Mouse (Mus musculus): ENCODE data around the gene Focad. TPM values are rescaled to one million over a fixed set of nuclear protein-coding genes. Genes with fewer than 3 reads are reported as not detected.
A peak's percentile ranks its signal among the peaks of the same experiment; 100 is the strongest.

Gene Focad
- polyA plus RNA-seq (2015; fragmentation: Nextera tagmentation; extraction: Ambion mirVana): 14.9 and 15.3 TPM in 2 replicates

- WGBS: under 1% methylated on average over 34 of the region's 34 CpGs
- no peaks in the 10 kb centered on the region for H3K36me3 ChIP-seq
- no peaks in the 10 kb centered on the region for H3K9me3 ChIP-seq
- H3K9ac ChIP-seq: peak within 1 kb of the TSS; percentile 64
- H3K4me3 ChIP-seq: peak within 1 kb of the TSS; percentile 69
- H3K4me1 ChIP-seq: peaks cover 5% of the 10 kb centered on the region
- H3K4me2 ChIP-seq: peak within 1 kb of the TSS; percentile 97
- no peaks in the 10 kb centered on the region for H3K27me3 ChIP-seq
- ATAC-seq (ENCODE audit: borderline replicate concordance, extremely low read depth, low FRiP score, low TSS enrichment): peak; percentile 100
- H3K27ac ChIP-seq: peak within 1 kb of the TSS; percentile 82
Observed at GRCm38 (mm10) chr4:88094062-88094767, at the start of gene Focad. Focad (plus strand) TSS chr4:88094629.

DNA sequence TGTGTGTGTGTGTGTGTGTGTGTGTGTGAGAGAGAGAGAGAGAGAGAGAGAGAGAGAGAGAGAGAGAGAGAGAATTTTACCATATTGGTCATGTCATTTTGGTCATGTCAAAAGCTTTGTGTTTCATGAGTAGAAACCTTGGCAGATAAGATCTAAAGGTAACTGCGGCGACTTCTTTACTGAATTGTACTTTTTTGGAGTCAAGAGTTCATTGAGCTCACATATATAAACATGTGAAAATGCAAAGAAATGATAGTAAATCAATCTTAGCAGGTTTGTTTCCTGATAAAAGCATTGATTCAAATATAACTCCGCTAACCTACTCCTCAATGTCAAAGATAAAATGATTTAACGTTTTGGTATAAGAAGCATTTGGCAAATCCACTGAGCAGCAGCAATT, 49.3 kb upstream of the Focad start:
- no peak for ATAC-seq (ENCODE audit: borderline replicate concordance, extremely low read depth, low FRiP score, low TSS enrichment)
- H3K27ac ChIP-seq: no peak overlapping the region
- H3K4me3 ChIP-seq: no peak overlapping the region
- H3K4me1 ChIP-seq: no peaks in the 10 kb centered on the region
- WGBS: 58% methylated on average over 4 of the region's 4 CpGs
- H3K36me3 ChIP-seq: no peaks in the 10 kb centered on the region
- H3K9me3 ChIP-seq: no peaks in the 10 kb centered on the region
- no peaks in the 10 kb centered on the region for H3K27me3 ChIP-seq
- no peak overlapping the region for H3K9ac ChIP-seq
- no peak overlapping the region for H3K4me2 ChIP-seq

DNA sequence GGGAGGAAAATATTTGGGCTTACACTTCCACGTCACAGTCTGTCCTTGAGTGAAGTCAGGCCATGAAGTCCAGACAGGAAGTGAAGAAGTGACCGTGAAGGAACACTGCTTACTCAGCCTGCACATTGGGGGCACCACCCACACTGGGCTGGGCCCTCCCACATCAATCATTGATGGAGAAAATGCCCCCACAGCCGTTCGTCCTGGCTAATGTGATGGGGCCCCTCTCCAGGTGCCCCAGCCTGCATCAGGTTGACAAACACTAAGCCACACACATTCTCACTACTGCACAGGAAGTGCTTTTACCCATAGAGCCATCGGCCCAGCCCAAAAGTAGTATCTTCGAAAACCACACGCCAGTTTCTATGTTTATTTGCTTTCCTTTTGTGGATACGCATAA, 48.1 kb upstream of the Focad start:
- Histone ChIP-seq H3K27me3 (no peaks in the 10 kb centered on the region), H3K9ac (no peak overlapping the region), H3K27ac (no peak overlapping the region), H3K4me1 (no peaks in the 10 kb centered on the region), H3K36me3 (no peaks in the 10 kb centered on the region), H3K4me2 (no peak overlapping the region), H3K4me3 (no peak overlapping the region), H3K9me3 (no peaks in the 10 kb centered on the region)
- no peak for ATAC-seq (ENCODE audit: borderline replicate concordance, extremely low read depth, low FRiP score, low TSS enrichment)
- WGBS: 50% methylated on average over 8 of the region's 8 CpGs

- ATAC-seq (ENCODE audit: borderline replicate concordance, extremely low read depth, low FRiP score, low TSS enrichment): no peak
- Histone ChIP-seq H3K27me3 (no peaks in the 10 kb centered on the region), H3K4me3 (no peak overlapping the region), H3K9ac (no peak overlapping the region), H3K4me2 (no peak overlapping the region), H3K9me3 (no peaks in the 10 kb centered on the region), H3K27ac (no peak overlapping the region), H3K4me1 (no peaks in the 10 kb centered on the region), H3K36me3 (no peaks in the 10 kb centered on the region)
- 57% methylated on average over 2 of the region's 2 CpGs for WGBS
Observed at GRCm38 (mm10) chr4:88075388-88075787, 19.0 kb upstream of the Focad start.

DNA sequence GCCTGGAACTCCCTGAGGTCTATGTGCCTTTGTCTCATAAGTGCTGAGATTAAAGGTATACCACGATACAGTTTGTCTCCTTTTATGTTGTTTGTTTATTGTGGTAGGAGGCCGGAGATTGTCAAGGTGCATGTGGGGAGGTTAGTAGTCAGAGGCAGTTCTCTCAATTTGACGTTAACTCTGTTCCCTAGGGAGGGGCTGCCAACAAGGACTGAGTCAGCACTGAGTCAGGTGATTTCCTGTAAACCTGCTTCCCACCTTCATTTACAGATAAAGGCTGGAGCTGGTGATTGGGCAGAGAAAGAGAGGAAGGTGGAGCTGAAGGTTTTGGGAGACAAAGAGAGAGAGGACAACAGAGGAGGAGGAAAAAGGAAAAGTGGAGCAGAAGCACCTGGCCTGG, 15.4 kb upstream of the Focad start:
- H3K4me2 ChIP-seq: no peak overlapping the region
- WGBS: 57% methylated on average over 3 of the region's 3 CpGs
- no peak overlapping the region for H3K4me3 ChIP-seq
- 0 out of 2 replicates have a peak, but pooled peaks cover 2% of the 10 kb centered on the region for H3K4me1 ChIP-seq
- no peak overlapping the region for H3K27ac ChIP-seq
- H3K9ac ChIP-seq: no peak overlapping the region
- no peaks in the 10 kb centered on the region for H3K27me3 ChIP-seq
- H3K36me3 ChIP-seq: no peaks in the 10 kb centered on the region
- no peaks in the 10 kb centered on the region for H3K9me3 ChIP-seq
- no peak for ATAC-seq (ENCODE audit: borderline replicate concordance, extremely low read depth, low FRiP score, low TSS enrichment)

GRCm38 (mm10) chr4:88081417-88081816, 13.0 kb upstream of the Focad start:
- H3K36me3 ChIP-seq: no peaks in the 10 kb centered on the region
- ATAC-seq (ENCODE audit: borderline replicate concordance, extremely low read depth, low FRiP score, low TSS enrichment): no peak
- 0 out of 2 replicates have a peak overlapping the region, but pooled peaks have one; percentile 3 for H3K4me2 ChIP-seq
- H3K9me3 ChIP-seq: no peaks in the 10 kb centered on the region
- H3K4me1 ChIP-seq: 0 out of 2 replicates have a peak, but pooled peaks cover 2% of the 10 kb centered on the region
- WGBS: 38% methylated on average over 5 of the region's 5 CpGs
- H3K4me3 ChIP-seq: no peak overlapping the region
- H3K27ac ChIP-seq: no peak overlapping the region
- H3K27me3 ChIP-seq: no peaks in the 10 kb centered on the region
- no peak overlapping the region for H3K9ac ChIP-seq

- no peaks in the 10 kb centered on the region for H3K9me3 ChIP-seq
- H3K4me2 ChIP-seq: no peak overlapping the region
- 92% methylated on average over 3 of the region's 3 CpGs for WGBS
- no peak overlapping the region for H3K9ac ChIP-seq
- H3K4me3 ChIP-seq: no peak overlapping the region
- no peaks in the 10 kb centered on the region for H3K27me3 ChIP-seq
- no peak for ATAC-seq (ENCODE audit: borderline replicate concordance, extremely low read depth, low FRiP score, low TSS enrichment)
- H3K27ac ChIP-seq: no peak overlapping the region
- H3K36me3 ChIP-seq: no peaks in the 10 kb centered on the region
- H3K4me1 ChIP-seq: 0 out of 2 replicates have a peak, but pooled peaks cover 2% of the 10 kb centered on the region
Observed at GRCm38 (mm10) chr4:88081885-88082284, 12.5 kb upstream of the Focad start.

- Histone ChIP-seq H3K4me2 (no peak overlapping the region), H3K9me3 (no peaks in the 10 kb centered on the region), H3K27me3 (no peaks in the 10 kb centered on the region), H3K9ac (no peak overlapping the region), H3K4me1 (0 out of 2 replicates have a peak, but pooled peaks cover 2% of the 10 kb centered on the region), H3K4me3 (no peak overlapping the region), H3K27ac (no peak overlapping the region), H3K36me3 (no peaks in the 10 kb centered on the region)
- no peak for ATAC-seq (ENCODE audit: borderline replicate concordance, extremely low read depth, low FRiP score, low TSS enrichment)
- 60% methylated on average over 4 of the region's 4 CpGs for WGBS
Observed at GRCm38 (mm10) chr4:88082381-88082780, 12.0 kb upstream of the Focad start.

- H3K4me2 ChIP-seq: no peak overlapping the region
- no peak overlapping the region for H3K4me3 ChIP-seq
- H3K4me1 ChIP-seq: 0 out of 2 replicates have a peak, but pooled peaks cover 2% of the 10 kb centered on the region
- H3K36me3 ChIP-seq: no peaks in the 10 kb centered on the region
- no peak overlapping the region for H3K9ac ChIP-seq
- H3K9me3 ChIP-seq: no peaks in the 10 kb centered on the region
- H3K27me3 ChIP-seq: no peaks in the 10 kb centered on the region
- no peak for ATAC-seq (ENCODE audit: borderline replicate concordance, extremely low read depth, low FRiP score, low TSS enrichment)
- WGBS: 50% methylated on average over 3 of the region's 3 CpGs
- H3K27ac ChIP-seq: no peak overlapping the region
Observed at GRCm38 (mm10) chr4:88083781-88084180, 10.6 kb upstream of the Focad start.

- H3K4me2 ChIP-seq: no peak overlapping the region
- 88% methylated on average over 2 of the region's 2 CpGs for WGBS
- H3K27me3 ChIP-seq: no peaks in the 10 kb centered on the region
- H3K4me1 ChIP-seq: peaks cover 5% of the 10 kb centered on the region
- no peak overlapping the region for H3K9ac ChIP-seq
- no peak for ATAC-seq (ENCODE audit: borderline replicate concordance, extremely low read depth, low FRiP score, low TSS enrichment)
- H3K27ac ChIP-seq: no peak overlapping the region
- no peaks in the 10 kb centered on the region for H3K36me3 ChIP-seq
- no peaks in the 10 kb centered on the region for H3K9me3 ChIP-seq
- no peak overlapping the region for H3K4me3 ChIP-seq
Observed at GRCm38 (mm10) chr4:88090316-88090715, 4.1 kb upstream of the Focad start.

- H3K4me2 ChIP-seq: peak overlapping the region; percentile 97
- H3K27me3 ChIP-seq: no peaks in the 10 kb centered on the region
- no peaks in the 10 kb centered on the region for H3K36me3 ChIP-seq
- ATAC-seq (ENCODE audit: borderline replicate concordance, extremely low read depth, low FRiP score, low TSS enrichment): peak; percentile 71
- peak overlapping the region; percentile 6 for H3K27ac ChIP-seq
- H3K9me3 ChIP-seq: no peaks in the 10 kb centered on the region
- peak overlapping the region; percentile 64 for H3K9ac ChIP-seq
- under 1% methylated on average over 30 of the region's 30 CpGs for WGBS
- H3K4me1 ChIP-seq: peaks cover 5% of the 10 kb centered on the region
- H3K4me3 ChIP-seq: peak overlapping the region; percentile 69
Observed at GRCm38 (mm10) chr4:88094768-88095420, 465 bp downstream of the Focad start.

- peaks cover 5% of the 10 kb centered on the region for H3K4me1 ChIP-seq
- no peak overlapping the region for H3K9ac ChIP-seq
- H3K36me3 ChIP-seq: no peaks in the 10 kb centered on the region
- H3K9me3 ChIP-seq: no peaks in the 10 kb centered on the region
- no peak for ATAC-seq (ENCODE audit: borderline replicate concordance, extremely low read depth, low FRiP score, low TSS enrichment)
- no peak overlapping the region for H3K4me3 ChIP-seq
- H3K27me3 ChIP-seq: no peaks in the 10 kb centered on the region
- WGBS: 72% methylated on average over 2 of the region's 2 CpGs
- H3K27ac ChIP-seq: no peak overlapping the region
- no peak overlapping the region for H3K4me2 ChIP-seq
Observed at GRCm38 (mm10) chr4:88095693-88096092, 1.3 kb downstream of the Focad start.
